Mouse (Mus musculus) embryonic facial prominence, embryonic 11.5 days (tissue): Measurements from ENCODE around the gene Mcoln2. TPM values are rescaled to one million over a fixed set of nuclear protein-coding genes. Genes with fewer than 3 reads are reported as not detected.

Experiments used
- ATAC-seq: fragments of 200-750 bp; cut with Nextera tagmentation; replicated peaks from 2 replicates; pipeline ENCODE4 v1.8.0; 2017; ENCODE audit warnings: low read depth; ENCODE audit not compliant: insufficient number of reproducible peaks, low FRiP score, low TSS enrichment
- DNase-seq: peaks from one replicate; pipeline ENCODE4 v3.0.0-alpha.2; 2015; ENCODE audit warnings: low spot score
- H3K27ac ChIP-seq: fragments of 300-500 bp; sonication (generic); replicated peaks from 2 replicates; pipeline ENCODE4 v1.5.1; 2014; ENCODE audit warnings: mild to moderate bottlenecking, low read depth, low read length, control low read depth
- H3K27me3 ChIP-seq: fragments of 300-500 bp; sonication (generic); 2 replicates; pipeline ENCODE4 v1.6.1; 2014; ENCODE audit warnings: mild to moderate bottlenecking, low read length, moderate library complexity, mixed read lengths; ENCODE audit not compliant: control insufficient read depth, insufficient read depth
- H3K36me3 ChIP-seq: fragments of 300-500 bp; sonication (generic); replicated peaks from 2 replicates; pipeline ENCODE4 v1.6.1; 2014; ENCODE audit warnings: low read depth, mild to moderate bottlenecking, low read length, moderate library complexity, mixed read lengths; ENCODE audit not compliant: control insufficient read depth, insufficient read depth
- H3K4me1 ChIP-seq: fragments of 300-500 bp; sonication (generic); 2 replicates; pipeline ENCODE4 v1.6.1; 2014; ENCODE audit warnings: low read length, mixed read lengths; ENCODE audit not compliant: control insufficient read depth, insufficient read depth
- H3K4me2 ChIP-seq: fragments of 300-500 bp; sonication (generic); 2 replicates; pipeline ENCODE4 v1.6.1; 2014; ENCODE audit warnings: low read depth, mild to moderate bottlenecking, control low read depth, low read length, moderate library complexity
- H3K4me3 ChIP-seq: fragments of 300-500 bp; sonication (generic); 2 replicates; pipeline ENCODE4 v1.5.1; 2014; ENCODE audit warnings: low read depth, low read length, control low read depth
- H3K9ac ChIP-seq: fragments of 300-500 bp; sonication (generic); replicated peaks from 2 replicates; pipeline ENCODE4 v1.6.1; 2014; ENCODE audit warnings: mild to moderate bottlenecking, control low read depth, low read length
- H3K9me3 ChIP-seq: fragments of 300-500 bp; sonication (generic); replicated peaks from 2 replicates; pipeline ENCODE4 v1.6.1; 2016; ENCODE audit warnings: mild to moderate bottlenecking, low read length, inconsistent platforms, mixed read lengths; ENCODE audit not compliant: control insufficient read depth
- WGBS: fragments of 180-500 bp; shearing (Covaris S2); extraction: QIAGEN DNeasy Blood & Tissue Kit; methylation state at CpG from one replicate; pipeline ENCODE4 v1.1.7; 2014; 5-methylcytosine and 5-hydroxymethylcytosine counted together
- polyA plus RNA-seq: library from polyadenylated mRNA; unstranded; fragments of >200 nt; fragmentation: Nextera tagmentation; extraction: Ambion mirVana; gene quantifications from 2 replicates; pipeline ENCODE4 v1.2.1, GENCODE M21; 2014

Mcoln2 gene
- polyA plus RNA-seq, 1 experiment from 2014 or later = 0.29 TPM

- Histone ChIP-seq H3K27ac (no peak overlapping the region), H3K4me2 (no peak overlapping the region), H3K4me1 (peaks cover 3% of the 10 kb centered on the region; the same call in 1 of the 2 replicates), H3K4me3 (no peak overlapping the region), H3K9me3 (no peaks in the 10 kb centered on the region), H3K9ac (no peak overlapping the region), H3K36me3 (no peaks in the 10 kb centered on the region), H3K27me3 (no peaks in the 10 kb centered on the region)
- no peak for DNase-seq
- ATAC-seq = no peak
- 76% methylated on average over 13 of the region's 13 CpGs for WGBS
These were observed 6.3 kb downstream of the Mcoln2 start for GRCm38 (mm10) chr3:146155628-146156576.

GRCm38 (mm10) chr3:146156811-146157210 is 7.2 kb downstream of the Mcoln2 start:
- Histone ChIP-seq H3K9ac (no peak overlapping the region), H3K36me3 (no peaks in the 10 kb centered on the region), H3K27me3 (no peaks in the 10 kb centered on the region), H3K9me3 (no peaks in the 10 kb centered on the region), H3K4me1 (peaks cover 3% of the 10 kb centered on the region; the same call in 1 of the 2 replicates), H3K4me3 (no peak overlapping the region), H3K27ac (no peak overlapping the region), H3K4me2 (no peak overlapping the region)
- DNase-seq (no peak), ATAC-seq (no peak)
- WGBS = 78% methylated on average over 2 of the region's 2 CpGs

- H3K4me2 ChIP-seq = no peak overlapping the region
- no peak overlapping the region for H3K4me3 ChIP-seq
- H3K36me3 ChIP-seq = no peaks in the 10 kb centered on the region
- H3K4me1 ChIP-seq = peaks cover 3% of the 10 kb centered on the region; the same call in 1 of the 2 replicates
- ATAC-seq (no peak), DNase-seq (no peak)
- 58% methylated on average over 4 of the region's 4 CpGs for WGBS
- H3K27ac ChIP-seq = no peak overlapping the region
- H3K9ac ChIP-seq = no peak overlapping the region
- no peaks in the 10 kb centered on the region for H3K27me3 ChIP-seq
- no peaks in the 10 kb centered on the region for H3K9me3 ChIP-seq
These were observed 8.4 kb downstream of the Mcoln2 start for GRCm38 (mm10) chr3:146158039-146158438.

- Histone ChIP-seq H3K9ac (no peak overlapping the region), H3K4me3 (no peak overlapping the region), H3K27ac (no peak overlapping the region), H3K36me3 (no peaks in the 10 kb centered on the region), H3K9me3 (no peaks in the 10 kb centered on the region), H3K4me2 (no peak overlapping the region), H3K4me1 (no peaks in the 10 kb centered on the region), H3K27me3 (no peaks in the 10 kb centered on the region)
- ATAC-seq (no peak), DNase-seq (no peak)
- 87% methylated on average over 2 of the region's 2 CpGs for WGBS
These were observed 9.7 kb downstream of the Mcoln2 start for GRCm38 (mm10) chr3:146159360-146159759.

GRCm38 (mm10) chr3:146162197-146162596 is 12.6 kb downstream of the Mcoln2 start:
- no peak overlapping the region for H3K4me3 ChIP-seq
- H3K9me3 ChIP-seq = no peaks in the 10 kb centered on the region
- WGBS = 85% methylated on average over 4 of the region's 4 CpGs
- H3K27me3 ChIP-seq = no peaks in the 10 kb centered on the region
- no peaks in the 10 kb centered on the region for H3K36me3 ChIP-seq
- H3K4me2 ChIP-seq = no peak overlapping the region
- no peaks in the 10 kb centered on the region for H3K4me1 ChIP-seq
- no peak overlapping the region for H3K27ac ChIP-seq
- no peak overlapping the region for H3K9ac ChIP-seq
- ATAC-seq (no peak), DNase-seq (no peak)

- Histone ChIP-seq H3K9ac (no peak overlapping the region), H3K36me3 (no peaks in the 10 kb centered on the region), H3K4me1 (no peaks in the 10 kb centered on the region), H3K27ac (no peak overlapping the region), H3K27me3 (no peaks in the 10 kb centered on the region), H3K4me3 (no peak overlapping the region), H3K4me2 (no peak overlapping the region), H3K9me3 (no peaks in the 10 kb centered on the region)
- 90% methylated on average over 4 of the region's 4 CpGs for WGBS
- ATAC-seq (no peak), DNase-seq (no peak)
These were observed 19.7 kb downstream of the Mcoln2 start for GRCm38 (mm10) chr3:146169356-146169755.

- no peak for ATAC-seq
- H3K27ac ChIP-seq = no peak overlapping the region
- DNase-seq = no peak
- no peaks in the 10 kb centered on the region for H3K9me3 ChIP-seq
- H3K27me3 ChIP-seq = no peaks in the 10 kb centered on the region
- H3K36me3 ChIP-seq = no peaks in the 10 kb centered on the region
- no peak overlapping the region for H3K4me3 ChIP-seq
- no peak overlapping the region for H3K9ac ChIP-seq
- no peak overlapping the region for H3K4me2 ChIP-seq
- WGBS = 77% methylated on average over 5 of the region's 5 CpGs
- H3K4me1 ChIP-seq = no peaks in the 10 kb centered on the region
These were observed 23.4 kb downstream of the Mcoln2 start for GRCm38 (mm10) chr3:146173030-146173429.

- H3K27ac ChIP-seq = no peak overlapping the region
- no peaks in the 10 kb centered on the region for H3K27me3 ChIP-seq
- H3K4me3 ChIP-seq = no peak overlapping the region
- ATAC-seq (no peak), DNase-seq (no peak)
- WGBS = 88% methylated on average over 9 of the region's 9 CpGs
- H3K4me2 ChIP-seq = no peak overlapping the region
- H3K36me3 ChIP-seq = no peaks in the 10 kb centered on the region
- H3K9me3 ChIP-seq = no peaks in the 10 kb centered on the region
- H3K4me1 ChIP-seq = no peaks in the 10 kb centered on the region
- H3K9ac ChIP-seq = no peak overlapping the region
These were observed 24.6 kb downstream of the Mcoln2 start for GRCm38 (mm10) chr3:146174215-146174614.
